ENCODE assay signal across 9 mouse cellular contexts in genomic region chr3:63223676-63224075, GRCm38 (mm10). TPM values are rescaled to one million over a fixed set of nuclear protein-coding genes. Genes with fewer than 3 reads are reported as not detected.
"Had no signal": no experiment of that assay in that cellular context is flagged by ENCODE, and none has a peak within 500 bp of the region (broad histone marks: within the 10 kb centered on the region; RNA-seq: fewer than 3 reads in every experiment).

No protein-coding gene starts in this region.

- DNase-seq: kidney, adult 2 months; kidney, postnatal 25 days; lung, embryonic 14.5 days; lung, postnatal 10 days; lung, postnatal 4 days; right cerebral cortex, postnatal 4 days; spleen, adult 18-20 months; thymus, postnatal 36 days had no signal

RNA-seq across cellular contexts. Expression of gene Mme, which starts 17.7 kb away (rescaled TPM):
- polyA plus RNA-seq: myocyte had no signal
